Mouse (Mus musculus): ENCODE data around the gene Gm10521. TPM values are rescaled to one million over a fixed set of nuclear protein-coding genes. Genes with fewer than 3 reads are reported as not detected.

Gene Gm10521
- total RNA-seq, 2 experiments from 2014 or later = not detected

GRCm38 (mm10) chr1:171946447-171946995, 51.1 kb downstream of the Gm10521 start:
- intact Hi-C loops (cut with DNase I) = no loop called here

More at GRCm38 (mm10) chr1:171946447-171946995, 51.1 kb downstream of the Gm10521 start:
- no peak for DNase-seq

Other genes starting within 250 kb of the Gm10521 start
- not detected for gene Slamf7, start 242.6 kb upstream of the Gm10521 start, total RNA-seq (2021)
- gene Cd48, start 213.7 kb upstream of the Gm10521 start, total RNA-seq (2021) = under 1 TPM in 1 of 2 experiments, not detected in 1; 0.32 TPM
- under 1 TPM in 1 of 2 experiments, not detected in 1; 0.22 TPM for gene Slamf1, start 128.5 kb upstream of the Gm10521 start, total RNA-seq (2021)
- gene Cd84, start 56.0 kb upstream of the Gm10521 start, total RNA-seq (2021) = 1 to 10 TPM; 1.3 to 1.4 TPM
- gene Slamf6, start 21.9 kb downstream of the Gm10521 start, total RNA-seq (2021) = not detected
- gene Vangl2, start 132.8 kb downstream of the Gm10521 start, total RNA-seq (2021) = 10 to 100 TPM; 62.0 to 65.3 TPM
- gene Nhlh1, start 161.9 kb downstream of the Gm10521 start, total RNA-seq (2021) = under 1 TPM; 0.32 to 0.44 TPM
- gene Copa, start 186.9 kb downstream of the Gm10521 start, total RNA-seq (2021) = 100 to 1,000 TPM; 195 to 198 TPM
- gene Ncstn, start 187.1 kb downstream of the Gm10521 start, total RNA-seq (2021) = 10 to 100 TPM; 80.0 to 85.3 TPM
- gene Pex19, start 231.1 kb downstream of the Gm10521 start, total RNA-seq (2021) = 10 to 100 TPM; 73.9 to 84.3 TPM

Measured in left cerebral cortex, postnatal 4 days (tissue).